Mouse (Mus musculus) lung, embryonic 15.5 days (tissue): Measurements from ENCODE around the gene Hfe2. TPM values are rescaled to one million over a fixed set of nuclear protein-coding genes. Genes with fewer than 3 reads are reported as not detected.
A peak's percentile ranks its signal among the peaks of the same experiment; 100 is the strongest.
"Not testable (repeated sequence)": the region's sequence is repeated elsewhere in the genome, so short reads cannot be mapped to it uniquely, and the experiment has no call there.

Experiments used
- ATAC-seq: fragments of 200-750 bp; cut with Nextera tagmentation; 2 replicates; pipeline ENCODE4 v1.8.0; 2017; ENCODE audit warnings: moderate number of reproducible peaks, borderline replicate concordance; ENCODE audit not compliant: low FRiP score, low TSS enrichment; ENCODE audit errors: extremely low read depth
- H3K27ac ChIP-seq: fragments of 300-500 bp; sonication (generic); 2 replicates; pipeline ENCODE4 v1.5.1; 2015; ENCODE audit warnings: moderate library complexity, mild to moderate bottlenecking, inconsistent platforms
- H3K27me3 ChIP-seq: fragments of 300-500 bp; sonication (generic); 2 replicates; pipeline ENCODE4 v1.6.1; 2015; ENCODE audit warnings: inconsistent platforms
- H3K36me3 ChIP-seq: fragments of 300-500 bp; sonication (generic); 2 replicates; pipeline ENCODE4 v1.6.1; 2015; ENCODE audit warnings: inconsistent platforms
- H3K4me1 ChIP-seq: fragments of 300-500 bp; sonication (generic); 2 replicates; pipeline ENCODE4 v1.6.1; 2015; ENCODE audit warnings: inconsistent platforms
- H3K4me2 ChIP-seq: fragments of 300-500 bp; sonication (generic); 2 replicates; pipeline ENCODE4 v1.6.1; 2015; ENCODE audit warnings: inconsistent platforms, mild to moderate bottlenecking, moderate library complexity
- H3K4me3 ChIP-seq: fragments of 300-500 bp; sonication (generic); 2 replicates; pipeline ENCODE4 v1.5.1; 2015; ENCODE audit warnings: mild to moderate bottlenecking, inconsistent platforms
- H3K9ac ChIP-seq: fragments of 300-500 bp; sonication (generic); 2 replicates; pipeline ENCODE4 v1.6.1; 2015; ENCODE audit warnings: inconsistent platforms
- H3K9me3 ChIP-seq: fragments of 300-500 bp; sonication (generic); 2 replicates; pipeline ENCODE4 v1.6.1; 2016; ENCODE audit warnings: inconsistent platforms
- WGBS: fragments of 180-500 bp; shearing (Covaris S2); methylation state at CpG from one replicate; pipeline ENCODE4 v1.1.7; 2015; 5-methylcytosine and 5-hydroxymethylcytosine counted together
- polyA plus RNA-seq: library from polyadenylated mRNA; unstranded; fragments of >200 nt; fragmentation: Nextera tagmentation; extraction: Ambion mirVana; gene quantifications from 2 replicates; pipeline ENCODE4 v1.2.1, GENCODE M21; 2015

The Hfe2 gene
- polyA plus RNA-seq, 1 experiment from 2014 or later: 0.57 TPM

GRCm38 (mm10) chr3:96486828-96487559 is 38.0 kb upstream of the Hfe2 start:
- Histone ChIP-seq H3K4me1 (peaks cover 10% of the 10 kb centered on the region; the same call in 1 of the 2 replicates), H3K27ac (peak overlapping the region; percentile 11; the same call in 1 of the 2 replicates), H3K4me3 (peak overlapping the region; percentile 36), H3K4me2 (peak overlapping the region; percentile 57)
- peak; percentile 82 for ATAC-seq
- 11% methylated on average over 8 of the region's 38 CpGs for WGBS
- not testable (repeated sequence) for H3K9me3 ChIP-seq, H3K36me3 ChIP-seq, H3K27me3 ChIP-seq, H3K9ac ChIP-seq

GRCm38 (mm10) chr3:96487596-96488289 is 37.2 kb upstream of the Hfe2 start:
- Histone ChIP-seq H3K4me2 (peak overlapping the region; percentile 57), H3K9me3 (no peaks in the 10 kb centered on the region), H3K36me3 (no peaks in the 10 kb centered on the region), H3K4me3 (peak overlapping the region; percentile 36), H3K9ac (peak overlapping the region; percentile 21; the same call in 1 of the 2 replicates), H3K27me3 (no peaks in the 10 kb centered on the region), H3K4me1 (peaks cover 10% of the 10 kb centered on the region; the same call in 1 of the 2 replicates), H3K27ac (peak overlapping the region; percentile 89)
- no peak for ATAC-seq
- WGBS: 3% methylated on average over 26 of the region's 26 CpGs

DNA sequence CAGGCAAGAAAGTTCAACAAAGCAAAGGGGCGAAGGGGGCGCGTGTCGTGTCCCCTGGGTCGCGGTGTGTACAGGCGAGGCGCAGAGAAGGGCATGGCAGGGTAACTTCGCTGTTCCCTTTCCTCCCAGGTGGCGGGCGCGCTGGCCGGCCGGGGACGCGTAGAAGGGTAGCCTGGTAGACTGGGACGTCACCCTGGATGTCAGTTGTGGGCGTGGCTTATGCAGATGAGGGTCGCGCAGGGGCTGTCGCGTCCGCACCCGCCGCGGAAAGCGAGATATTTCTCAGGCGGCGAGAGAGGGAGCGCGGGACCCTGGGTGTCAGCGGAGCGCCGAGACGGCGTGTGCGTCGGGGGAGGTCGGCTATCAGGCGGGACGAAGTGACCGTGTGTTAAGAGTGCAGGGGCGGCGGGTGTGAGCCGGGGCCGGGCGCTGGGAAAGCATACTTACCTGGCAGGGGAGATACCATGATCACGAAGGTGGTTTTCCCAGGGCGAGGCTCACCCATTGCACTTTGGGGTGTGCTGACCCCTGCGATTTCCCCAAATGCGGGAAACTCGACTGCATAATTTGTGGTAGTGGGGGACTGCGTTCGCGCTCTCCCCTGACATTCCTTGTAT is 36.6 kb upstream of the Hfe2 start:
- 0 out of 2 replicates have a peak overlapping the region, but pooled peaks have one; percentile 21 for H3K9ac ChIP-seq
- H3K27ac ChIP-seq: peak overlapping the region; percentile 89
- H3K9me3 ChIP-seq, H3K36me3 ChIP-seq, H3K27me3 ChIP-seq: not testable (repeated sequence)
- 0% methylated on average over 1 of the region's 55 CpGs for WGBS
- H3K4me1 ChIP-seq: peaks cover 10% of the 10 kb centered on the region; the same call in 1 of the 2 replicates
- peak overlapping the region; percentile 36 for H3K4me3 ChIP-seq
- peak overlapping the region; percentile 57 for H3K4me2 ChIP-seq
- ATAC-seq: peak; percentile 88

GRCm38 (mm10) chr3:96488907-96489629 is 35.9 kb upstream of the Hfe2 start:
- H3K36me3 ChIP-seq, H3K27me3 ChIP-seq, H3K4me2 ChIP-seq, H3K9ac ChIP-seq, H3K4me3 ChIP-seq, H3K9me3 ChIP-seq: not testable (repeated sequence)
- Histone ChIP-seq H3K27ac (peak overlapping the region; percentile 85), H3K4me1 (peaks cover 10% of the 10 kb centered on the region; the same call in 1 of the 2 replicates)
- WGBS: 0% methylated on average over 9 of the region's 31 CpGs
- ATAC-seq: peak; percentile 77

DNA sequence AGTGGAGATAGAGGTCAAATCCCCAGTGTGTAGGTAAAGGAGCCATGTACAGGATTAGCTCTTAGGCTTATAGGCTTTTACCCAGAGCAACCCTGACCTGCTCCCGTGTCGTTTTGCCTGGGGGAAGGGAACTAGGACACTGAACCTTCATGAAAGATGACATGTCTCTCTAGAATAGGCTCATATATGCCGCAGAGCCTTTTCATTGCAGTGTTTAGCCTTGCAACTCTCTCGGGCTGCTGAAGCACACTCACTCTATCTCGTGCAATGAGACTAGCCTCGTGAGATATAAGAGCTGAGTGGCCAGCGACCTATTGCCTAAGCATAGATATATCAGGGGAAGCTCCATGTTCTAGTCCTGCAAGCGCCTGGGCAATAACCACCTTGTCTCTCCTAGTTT is 35.3 kb upstream of the Hfe2 start:
- Histone ChIP-seq H3K27ac (peak overlapping the region; percentile 85), H3K4me1 (peaks cover 10% of the 10 kb centered on the region; the same call in 1 of the 2 replicates)
- not testable (repeated sequence) for H3K27me3 ChIP-seq, ATAC-seq, H3K36me3 ChIP-seq, H3K4me2 ChIP-seq, H3K9ac ChIP-seq, H3K4me3 ChIP-seq, H3K9me3 ChIP-seq
- WGBS: 75% methylated on average over 5 of the region's 8 CpGs

- H3K36me3 ChIP-seq, H3K27me3 ChIP-seq, H3K4me3 ChIP-seq, H3K4me1 ChIP-seq, H3K9ac ChIP-seq, H3K9me3 ChIP-seq, H3K4me2 ChIP-seq, ATAC-seq, H3K27ac ChIP-seq: not testable (repeated sequence)
- WGBS: 88% methylated on average over 7 of the region's 11 CpGs
Measured at GRCm38 (mm10) chr3:96494456-96494855, 30.5 kb upstream of the Hfe2 start.

- Histone ChIP-seq H3K27me3 (no peaks in the 10 kb centered on the region), H3K4me1 (peaks cover 9% of the 10 kb centered on the region; the same call in 1 of the 2 replicates), H3K4me2 (no peak overlapping the region), H3K36me3 (no peaks in the 10 kb centered on the region), H3K4me3 (no peak overlapping the region), H3K9ac (no peak overlapping the region), H3K9me3 (no peaks in the 10 kb centered on the region), H3K27ac (no peak overlapping the region)
- WGBS: 92% methylated on average over 3 of the region's 3 CpGs
- ATAC-seq: no peak
Measured at GRCm38 (mm10) chr3:96494912-96495311, 30.1 kb upstream of the Hfe2 start.

DNA sequence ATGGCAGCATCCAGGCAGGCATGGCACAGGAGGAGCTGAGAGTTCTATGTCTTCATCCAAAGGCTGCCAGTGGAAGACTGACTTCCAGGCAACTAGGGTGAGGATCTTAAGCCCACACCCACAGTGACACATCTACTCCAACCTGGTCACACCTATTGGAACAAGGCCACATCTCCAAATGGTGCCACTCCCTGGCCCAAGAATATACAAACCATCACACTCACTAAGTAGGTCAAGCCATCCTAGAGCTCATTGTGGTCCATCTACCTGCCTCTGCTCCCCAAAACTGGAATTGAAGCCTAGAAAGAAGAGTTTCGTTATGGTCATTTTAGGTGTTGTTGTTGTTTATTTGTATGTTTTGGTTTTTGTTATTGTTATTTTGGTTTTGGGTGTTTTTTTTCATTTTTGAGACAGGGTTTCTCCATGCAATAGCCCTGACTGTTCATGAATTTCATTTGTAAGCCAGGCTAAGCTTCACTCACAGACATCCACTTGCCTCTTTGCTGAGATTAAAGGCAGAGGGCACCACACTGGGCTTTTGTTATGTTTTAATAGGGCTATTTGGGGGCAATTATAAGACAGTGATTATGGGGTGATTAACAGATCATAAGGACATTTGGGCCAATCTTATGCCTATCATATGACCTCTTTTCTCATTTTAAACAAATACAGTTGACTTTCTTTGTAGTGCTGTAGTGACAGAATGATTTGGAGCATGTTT is 29.3 kb upstream of the Hfe2 start:
- no peaks in the 10 kb centered on the region for H3K9me3 ChIP-seq
- H3K4me3 ChIP-seq: no peak overlapping the region
- no peak overlapping the region for H3K27ac ChIP-seq
- WGBS: 95% methylated on average over 1 of the region's 1 CpGs
- H3K4me1 ChIP-seq: peaks cover 9% of the 10 kb centered on the region; the same call in 1 of the 2 replicates
- H3K9ac ChIP-seq: no peak overlapping the region
- no peak overlapping the region for H3K4me2 ChIP-seq
- no peaks in the 10 kb centered on the region for H3K36me3 ChIP-seq
- no peak for ATAC-seq
- no peaks in the 10 kb centered on the region for H3K27me3 ChIP-seq

DNA sequence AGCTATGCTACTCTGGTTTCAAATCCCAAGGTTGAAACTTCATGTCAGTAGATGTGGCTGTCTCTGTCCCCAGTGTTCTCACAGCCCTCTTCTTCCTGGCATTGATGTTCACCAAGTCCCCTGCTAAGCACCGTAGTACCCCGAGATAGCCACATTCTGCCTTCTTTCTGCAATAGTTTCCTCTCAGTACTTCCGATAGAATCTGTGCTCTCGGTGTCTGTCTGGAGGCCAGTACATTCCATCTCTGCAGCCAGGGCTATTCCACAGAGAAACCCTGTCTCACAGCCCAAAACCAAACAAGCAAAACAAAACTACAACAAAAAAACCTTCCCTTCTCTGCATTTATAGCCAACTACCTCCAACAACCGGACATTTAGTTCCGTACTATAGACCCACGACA is 28.8 kb upstream of the Hfe2 start:
- H3K4me2 ChIP-seq: no peak overlapping the region
- no peaks in the 10 kb centered on the region for H3K36me3 ChIP-seq
- H3K4me3 ChIP-seq: no peak overlapping the region
- H3K27me3 ChIP-seq: no peaks in the 10 kb centered on the region
- H3K27ac ChIP-seq: no peak overlapping the region
- no peak overlapping the region for H3K9ac ChIP-seq
- no peaks in the 10 kb centered on the region for H3K9me3 ChIP-seq
- 56% methylated on average over 7 of the region's 7 CpGs for WGBS
- ATAC-seq: no peak
- peaks cover 9% of the 10 kb centered on the region; the same call in 1 of the 2 replicates for H3K4me1 ChIP-seq

GRCm38 (mm10) chr3:96496620-96497275 is 28.2 kb upstream of the Hfe2 start:
- H3K27me3 ChIP-seq, H3K36me3 ChIP-seq, H3K4me1 ChIP-seq, ATAC-seq, H3K9me3 ChIP-seq, H3K27ac ChIP-seq: not testable (repeated sequence)
- Histone ChIP-seq H3K9ac (peak overlapping the region; percentile 50), H3K4me3 (peak overlapping the region; percentile 57), H3K4me2 (peak overlapping the region; percentile 89)
- WGBS: 19% methylated on average over 14 of the region's 14 CpGs
